Mouse (Mus musculus): Measurements from ENCODE around the gene Etfrf1. TPM values are rescaled to one million over a fixed set of nuclear protein-coding genes. Genes with fewer than 3 reads are reported as not detected.

Gene Etfrf1
- polyA plus RNA-seq, 1 experiment from 2014 or later: 24.8 TPM

DNA sequence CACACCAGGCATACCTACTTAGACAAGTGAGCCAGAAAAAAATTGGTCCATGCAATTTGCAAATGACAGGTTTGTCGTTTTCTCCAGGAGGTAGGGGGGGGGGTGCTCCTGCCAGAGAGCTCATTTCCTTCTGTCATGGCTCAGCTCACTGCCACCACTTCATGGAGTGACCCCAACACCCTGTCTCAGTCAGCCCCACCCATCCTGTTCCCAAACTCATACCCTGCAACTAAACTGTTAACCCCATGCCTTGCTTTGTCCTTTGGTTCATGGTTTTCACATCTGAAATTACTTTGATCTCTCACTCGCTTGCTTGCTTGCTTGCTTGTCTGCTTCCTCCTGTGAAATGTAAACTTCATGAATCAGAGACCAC, 45.8 kb downstream of the Etfrf1 start:
- no peak for DNase-seq (ENCODE audit: low spot score)
- 38% methylated on average over 2 of the region's 2 CpGs for WGBS
- no peak for ATAC-seq (replicated peaks; ENCODE audit: low FRiP score)

DNA sequence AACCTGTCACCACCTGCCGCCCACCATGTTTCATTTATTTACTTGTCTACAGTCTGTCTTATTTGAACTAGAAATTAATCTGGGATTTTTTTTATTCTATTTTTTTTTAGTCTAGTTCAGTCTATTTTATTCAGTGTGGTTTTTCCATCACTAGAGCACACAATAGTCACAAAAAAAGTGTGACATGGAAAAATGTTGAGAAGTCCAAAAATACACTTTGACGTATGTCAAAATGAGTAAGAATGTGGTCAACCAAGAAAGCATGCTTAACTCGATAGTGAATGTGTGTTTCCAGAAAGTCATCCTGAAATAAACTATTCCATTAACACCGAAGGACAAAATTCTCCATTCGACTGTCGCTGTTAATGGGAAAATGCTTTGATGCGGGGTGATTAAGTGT, 51.4 kb downstream of the Etfrf1 start:
- no peak for ATAC-seq (replicated peaks; ENCODE audit: low FRiP score)
- 79% methylated on average over 7 of the region's 7 CpGs for WGBS

More for the DNA sequence above, 45.8 kb downstream of the Etfrf1 start:
- Histone ChIP-seq H3K4me1 (replicated peaks; ENCODE audit: control insufficient read depth, insufficient read depth, low read length) (no peaks in the 10 kb centered on the region), H3K27me3 (replicated peaks; ENCODE audit: control insufficient read depth, insufficient read depth, low read length) (no peaks in the 10 kb centered on the region), H3K4me2 (no peak overlapping the region), H3K4me3 (ENCODE audit: low read depth, low read length) (no peak overlapping the region), H3K36me3 (ENCODE audit: control insufficient read depth, insufficient read depth, low read length) (no peaks in the 10 kb centered on the region), H3K9me3 (ENCODE audit: control insufficient read depth, low read length) (no peaks in the 10 kb centered on the region), H3K27ac (ENCODE audit: low read depth, low read length) (no peak overlapping the region), H3K9ac (ENCODE audit: low read depth, low read length) (no peak overlapping the region)

More for the DNA sequence above, 51.4 kb downstream of the Etfrf1 start:
- Histone ChIP-seq H3K4me2 (no peak overlapping the region), H3K27me3 (replicated peaks; ENCODE audit: control insufficient read depth, insufficient read depth, low read length) (no peaks in the 10 kb centered on the region), H3K4me3 (ENCODE audit: low read depth, low read length) (no peak overlapping the region), H3K4me1 (replicated peaks; ENCODE audit: control insufficient read depth, insufficient read depth, low read length) (no peaks in the 10 kb centered on the region), H3K9me3 (ENCODE audit: control insufficient read depth, low read length) (no peaks in the 10 kb centered on the region), H3K27ac (ENCODE audit: low read depth, low read length) (no peak overlapping the region), H3K36me3 (ENCODE audit: control insufficient read depth, insufficient read depth, low read length) (no peaks in the 10 kb centered on the region), H3K9ac (ENCODE audit: low read depth, low read length) (no peak overlapping the region)
- DNase-seq (ENCODE audit: low spot score): no peak

Other genes starting within 250 kb of the Etfrf1 start
- 5.0 and 6.0 TPM in 2 replicates for gene Bcat1, start 134.9 kb upstream of the Etfrf1 start, polyA plus RNA-seq (2014; fragmentation: Nextera tagmentation; extraction: Ambion mirVana)
- gene Lrmp, start 95.5 kb upstream of the Etfrf1 start, polyA plus RNA-seq (2014; fragmentation: Nextera tagmentation; extraction: Ambion mirVana): 27.1 and 28.8 TPM in 2 replicates
- 0.22 and 0.40 TPM in 2 replicates for gene Casc1, start 129 bp upstream of the Etfrf1 start, polyA plus RNA-seq (2014; fragmentation: Nextera tagmentation; extraction: Ambion mirVana)
- 92.3 and 92.8 TPM in 2 replicates for gene Kras, start 39.1 kb downstream of the Etfrf1 start, polyA plus RNA-seq (2014; fragmentation: Nextera tagmentation; extraction: Ambion mirVana)